Mouse (Mus musculus): ENCODE measurements around the gene Wnt7b.

Wnt7b gene

DNA sequence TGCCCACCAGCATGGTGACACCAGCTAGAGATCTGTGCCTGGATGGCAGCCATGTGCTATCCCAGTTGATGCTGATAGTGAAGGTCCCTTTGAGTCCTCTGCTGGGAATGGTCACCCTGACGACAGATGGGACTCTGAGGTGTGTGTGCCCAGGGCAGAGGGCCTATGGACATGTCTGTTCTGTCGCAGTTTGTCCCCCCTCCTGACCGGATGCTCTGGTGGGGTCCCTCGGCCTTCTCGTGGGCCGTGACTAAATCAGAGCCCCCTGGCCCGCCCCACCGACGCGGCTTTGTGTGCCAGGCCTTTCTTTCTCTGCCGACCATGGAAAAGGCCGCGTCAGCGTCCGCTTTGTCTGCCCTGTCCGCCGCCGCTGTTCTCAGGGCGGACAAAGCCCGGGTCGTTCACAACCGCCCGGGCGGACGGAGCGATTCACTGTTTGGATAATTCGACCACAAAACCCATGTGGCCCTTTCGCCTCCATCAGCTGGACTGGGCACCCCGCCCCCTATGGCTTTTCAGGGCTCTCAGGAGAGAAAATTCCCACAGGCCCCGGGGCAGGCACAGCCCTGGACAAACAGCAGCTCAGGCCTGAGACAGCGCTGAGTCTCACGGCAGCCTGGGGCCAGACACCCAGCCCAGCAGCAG is 74.8 kb downstream of the Wnt7b start:
- DNase-seq (ENCODE audit: low spot score) = no peak

DNA sequence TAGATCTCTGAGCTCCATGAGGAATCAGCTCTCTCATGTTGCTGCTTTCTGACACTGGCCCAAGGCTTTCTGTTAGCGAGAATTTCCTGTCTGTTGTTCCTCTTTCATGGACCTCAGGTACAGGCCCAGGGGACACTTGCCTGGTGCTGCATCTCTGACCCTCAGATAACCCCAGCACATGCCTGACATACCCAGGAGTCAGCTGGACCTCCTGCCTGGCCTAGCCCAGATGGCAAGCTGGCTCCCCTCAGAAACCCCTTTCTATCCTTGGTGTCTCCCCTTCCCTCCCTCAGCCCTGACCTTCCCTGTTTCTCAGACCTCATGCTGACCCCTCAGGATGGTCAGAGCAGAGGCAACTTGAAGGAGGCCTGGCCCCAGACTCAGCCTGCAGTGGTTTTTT is 75.6 kb downstream of the Wnt7b start:
- DNase-seq (ENCODE audit: low spot score) = no peak

DNA sequence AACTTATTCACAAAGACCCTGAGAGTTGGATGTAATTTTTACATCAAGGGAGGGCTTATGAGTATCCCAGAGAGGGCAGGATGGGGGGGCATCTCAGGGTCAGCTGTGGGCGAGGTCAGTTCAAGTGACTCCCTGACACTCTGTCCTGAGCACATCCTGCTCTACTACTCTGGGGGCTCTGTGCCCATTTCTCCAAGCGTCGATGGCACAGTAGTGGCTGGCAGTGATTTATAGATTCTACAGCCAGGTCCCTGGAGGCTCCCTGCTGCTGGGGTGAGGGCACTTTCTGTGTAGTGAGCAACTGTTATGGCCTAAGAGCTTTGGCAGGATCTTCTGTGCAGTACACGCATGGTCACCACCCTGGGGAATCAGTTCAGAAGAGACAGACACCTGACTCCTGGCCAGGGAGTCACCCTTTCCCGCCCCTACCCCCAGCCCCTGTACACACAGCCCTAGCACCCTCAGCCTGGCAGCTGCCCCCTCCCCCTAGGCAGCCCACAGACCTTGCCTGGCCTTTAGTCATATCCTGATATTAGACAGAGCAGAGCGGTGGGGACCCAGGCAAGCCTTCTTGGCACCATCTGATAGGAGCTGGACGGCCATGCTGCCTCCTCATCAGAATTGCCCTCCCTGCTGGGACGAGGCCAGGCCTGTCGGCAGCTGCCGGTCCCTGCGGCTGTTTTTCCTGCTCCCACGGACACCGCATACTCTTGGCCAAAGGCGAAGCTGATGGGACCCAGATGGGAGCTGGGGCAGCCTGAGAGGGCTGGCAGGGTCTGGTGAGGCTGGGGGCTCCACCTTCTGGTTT is 77.0 kb downstream of the Wnt7b start:
- peak; percentile 59 for DNase-seq (ENCODE audit: low spot score)

DNA sequence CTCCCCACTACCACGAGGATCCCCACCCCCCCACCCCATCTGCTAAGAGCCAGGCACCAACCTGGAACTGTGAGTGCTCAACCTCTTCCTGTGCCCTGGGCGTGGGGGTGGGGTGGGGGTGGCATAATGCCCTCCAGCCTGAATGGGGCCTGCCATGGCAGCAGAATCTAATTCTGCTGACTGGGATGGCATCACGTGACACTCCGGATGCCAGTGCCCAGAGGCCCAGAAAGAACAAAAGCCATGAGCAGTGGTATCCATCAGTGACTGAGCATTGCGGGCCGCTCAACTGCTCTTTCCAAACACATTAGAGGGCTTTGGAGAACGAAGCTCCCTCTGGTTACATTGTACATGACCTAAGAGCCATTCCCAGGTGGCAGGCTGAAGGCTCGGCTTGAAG is 79.1 kb downstream of the Wnt7b start, which contains the start of gene 7530416G11Rik:
TSS of gene 7530416G11Rik (minus strand) at position 101 of the 400 bp plus-strand sequence.
- no peak for DNase-seq (ENCODE audit: low spot score)

DNA sequence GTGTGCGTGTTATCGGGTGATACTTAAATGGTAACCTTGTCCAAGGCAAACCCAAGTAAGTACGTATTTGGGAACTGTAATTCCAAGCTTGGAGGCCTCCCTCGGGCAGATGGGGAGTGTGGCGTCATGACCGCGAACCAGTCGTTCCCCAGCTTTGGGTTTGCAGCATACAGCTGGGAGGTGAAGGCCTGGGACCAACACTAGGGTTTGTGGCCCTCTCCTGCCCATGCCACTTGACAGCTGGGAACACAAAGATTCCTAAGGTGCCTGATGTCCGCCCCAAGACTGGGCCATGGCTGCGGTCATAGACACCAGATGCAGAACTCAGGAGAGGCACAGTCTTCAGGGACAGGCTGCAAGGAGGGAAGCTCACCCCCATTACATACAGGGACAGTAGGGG is 82.0 kb downstream of the Wnt7b start:
- no peak for DNase-seq (ENCODE audit: low spot score)

DNA sequence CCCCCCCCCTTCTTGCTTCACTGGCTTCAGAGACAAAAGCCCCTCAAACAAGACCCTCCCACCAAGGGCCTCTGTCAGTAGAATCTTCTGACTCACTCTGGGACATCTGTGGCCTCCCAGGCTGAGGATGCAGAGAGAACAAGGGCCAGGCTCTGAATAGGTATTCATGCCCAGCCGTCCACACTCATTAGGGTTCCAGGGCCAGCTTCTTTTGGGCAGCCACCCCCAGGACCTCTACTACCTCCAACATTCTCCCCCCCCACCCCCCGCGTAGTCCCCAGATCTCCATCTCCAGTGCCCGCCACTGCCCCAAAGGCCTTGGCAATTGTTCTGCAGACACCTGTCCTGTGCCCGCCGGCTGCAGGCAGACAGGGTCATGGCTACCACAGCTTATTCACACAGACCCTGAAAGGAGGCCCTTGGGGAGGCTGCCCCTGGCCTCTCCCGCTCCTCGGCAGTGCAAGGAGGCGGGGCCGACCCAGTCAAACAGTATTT is 84.2 kb downstream of the Wnt7b start:
- DNase-seq (ENCODE audit: low spot score) = no peak

DNA sequence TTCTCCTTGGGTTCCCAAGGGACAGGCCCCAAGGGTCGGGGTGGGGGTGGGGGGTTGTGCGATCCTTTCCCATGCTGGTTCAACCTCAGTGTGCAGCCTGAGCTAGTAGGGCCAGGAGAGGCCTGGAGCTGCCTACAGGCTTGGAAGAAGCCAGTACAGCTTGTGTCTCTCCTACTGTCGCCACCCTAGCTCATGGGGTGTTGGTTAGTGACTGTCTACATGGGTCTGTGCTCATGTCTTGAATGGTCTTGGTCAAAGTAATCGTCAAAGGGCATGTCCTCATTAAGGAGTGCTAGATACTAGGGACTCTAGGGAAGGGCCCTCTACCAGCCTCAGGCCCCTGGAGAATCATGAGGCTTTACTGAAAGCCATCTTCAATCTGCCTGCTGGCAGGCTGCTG is 84.7 kb downstream of the Wnt7b start:
- no peak for DNase-seq (ENCODE audit: low spot score)

DNA sequence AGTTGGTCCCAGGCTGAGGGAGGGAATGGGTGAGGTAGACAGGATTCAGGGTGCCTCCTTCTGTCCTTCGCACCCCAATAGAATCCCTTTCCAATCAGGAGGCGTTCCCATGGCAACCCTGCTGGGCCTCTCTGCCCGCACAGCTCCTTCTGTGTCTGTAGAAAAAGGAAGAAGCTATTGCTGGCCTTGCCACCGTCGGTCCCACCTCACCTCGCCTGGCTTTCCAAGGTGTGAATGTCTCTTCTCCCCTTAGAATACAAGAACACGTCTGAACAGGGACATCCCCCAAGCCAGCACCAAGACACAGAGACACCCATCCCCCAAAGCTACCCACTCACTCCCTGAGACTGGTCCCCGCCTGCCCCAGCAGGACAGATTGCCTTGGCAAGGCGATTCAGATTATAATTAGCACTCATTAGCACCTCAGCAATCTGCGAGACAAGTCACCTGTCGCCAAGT is 88.1 kb downstream of the Wnt7b start:
- DNase-seq (ENCODE audit: low spot score) = no peak

DNA sequence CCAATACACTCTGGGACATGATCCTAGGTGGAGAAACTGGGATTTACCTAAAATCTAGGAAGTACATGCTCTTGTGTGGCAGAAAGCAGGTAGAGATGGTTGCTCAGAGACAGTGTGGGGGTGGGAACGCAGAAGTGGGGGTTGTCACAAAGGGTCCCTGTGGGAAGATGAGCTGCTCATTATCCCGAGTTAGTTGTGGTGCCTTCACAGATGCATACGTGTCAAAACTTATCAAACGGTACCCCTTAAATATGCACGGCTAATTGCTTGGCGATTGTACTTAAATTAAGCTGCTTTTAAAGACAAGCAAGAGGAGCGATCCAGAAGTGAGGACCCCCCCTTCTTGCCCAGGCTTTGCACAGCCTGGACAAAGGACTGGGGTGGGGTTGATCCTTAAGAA is 92.5 kb downstream of the Wnt7b start:
- no peak for DNase-seq (ENCODE audit: low spot score)

DNA sequence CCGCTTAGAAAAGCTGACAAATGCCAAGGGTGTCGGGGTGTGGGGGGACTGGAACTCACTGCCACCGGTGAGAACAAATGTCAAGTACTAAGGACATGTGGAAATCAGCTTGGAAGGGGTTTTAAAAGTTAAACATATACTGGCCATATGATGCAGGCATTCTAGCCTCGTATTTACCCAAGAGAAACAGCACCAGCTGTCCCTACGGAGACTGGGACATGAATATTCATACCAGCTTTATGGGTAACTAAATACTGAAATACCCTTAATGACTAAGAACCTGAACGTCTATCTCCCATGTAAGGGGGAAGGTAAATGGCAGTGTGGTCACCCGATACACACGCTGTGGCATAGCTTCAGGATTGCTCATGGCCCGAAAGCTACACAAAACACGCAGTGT is 93.4 kb downstream of the Wnt7b start:
- DNase-seq (ENCODE audit: low spot score) = no peak
